Mouse (Mus musculus): Measurements from ENCODE around the gene 4930404N11Rik.

The 4930404N11Rik gene

GRCm38 (mm10) chr10:81327959-81328358, 37.7 kb downstream of the 4930404N11Rik start:
- DNase-seq (ENCODE audit: low spot score), result no peak

DNA sequence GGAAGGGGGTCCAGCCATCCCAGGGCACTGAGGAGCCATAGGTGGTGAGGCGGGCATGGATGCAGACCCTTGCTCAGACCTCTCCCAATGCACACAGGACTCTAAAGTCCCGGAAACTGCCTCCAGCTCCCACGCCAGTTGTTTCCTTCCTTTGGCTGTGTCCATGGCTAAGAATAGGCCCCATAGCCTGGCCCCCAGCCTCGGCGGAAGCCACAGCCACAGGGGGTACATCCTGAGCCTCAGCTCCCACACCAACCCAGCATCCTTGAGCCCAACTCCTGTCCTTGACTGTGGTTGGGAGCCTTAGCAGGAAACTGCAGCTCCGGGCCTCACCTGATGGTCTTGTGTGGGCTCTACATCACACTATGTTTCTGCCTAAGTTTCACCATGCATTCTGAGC, 38.8 kb downstream of the 4930404N11Rik start:
- no peak for DNase-seq (ENCODE audit: low spot score)

- DNase-seq (ENCODE audit: low spot score), result no peak
Measured at GRCm38 (mm10) chr10:81325781-81326180, 39.8 kb downstream of the 4930404N11Rik start.

DNA sequence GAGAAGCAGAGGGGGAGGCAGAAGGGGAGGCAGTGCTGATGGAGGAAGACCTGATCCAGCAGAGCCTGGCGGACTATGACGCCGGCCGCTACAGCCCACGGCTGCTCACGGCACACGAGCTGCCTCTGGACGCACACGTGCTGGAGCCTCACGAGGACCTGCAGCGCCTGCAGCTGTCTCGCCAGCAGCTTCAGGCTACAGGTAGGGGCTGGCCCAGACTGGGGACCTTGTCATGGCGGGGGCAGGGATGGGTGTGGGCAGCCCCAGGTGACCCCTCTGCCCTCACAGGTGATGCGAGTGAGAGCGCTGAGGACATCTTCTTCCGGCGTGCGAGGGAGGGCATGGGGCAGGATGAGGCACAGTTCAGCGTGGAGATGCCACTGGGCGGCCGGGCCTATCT, 40.4 kb downstream of the 4930404N11Rik start:
- DNase-seq (ENCODE audit: low spot score), result no peak

GRCm38 (mm10) chr10:81323791-81324530, 41.7 kb downstream of the 4930404N11Rik start:
- DNase-seq (ENCODE audit: low spot score), result no peak

- DNase-seq (ENCODE audit: low spot score), result no peak
Measured at GRCm38 (mm10) chr10:81323141-81323775, 42.4 kb downstream of the 4930404N11Rik start.

DNA sequence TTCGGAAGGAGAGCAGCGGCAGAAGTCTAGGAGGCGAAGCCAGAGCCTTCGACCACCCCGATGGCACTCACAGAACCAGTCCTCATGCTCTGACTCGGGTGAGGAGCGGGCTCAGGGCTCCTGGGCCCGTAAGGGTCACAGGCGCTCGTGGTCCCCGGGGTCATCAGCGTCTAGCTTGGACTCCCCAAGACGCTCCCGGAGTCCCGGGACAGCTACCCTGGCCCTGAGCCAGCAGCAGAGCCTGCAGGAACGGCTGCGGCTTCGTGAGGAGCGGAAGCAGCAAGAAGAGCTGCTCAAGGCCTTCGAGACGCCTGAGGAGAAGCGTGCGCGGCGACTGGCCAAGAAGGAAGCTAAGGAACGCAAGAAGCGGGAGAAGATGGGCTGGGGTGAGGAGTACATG, 43.2 kb downstream of the 4930404N11Rik start:
- DNase-seq (ENCODE audit: low spot score), result no peak

DNA sequence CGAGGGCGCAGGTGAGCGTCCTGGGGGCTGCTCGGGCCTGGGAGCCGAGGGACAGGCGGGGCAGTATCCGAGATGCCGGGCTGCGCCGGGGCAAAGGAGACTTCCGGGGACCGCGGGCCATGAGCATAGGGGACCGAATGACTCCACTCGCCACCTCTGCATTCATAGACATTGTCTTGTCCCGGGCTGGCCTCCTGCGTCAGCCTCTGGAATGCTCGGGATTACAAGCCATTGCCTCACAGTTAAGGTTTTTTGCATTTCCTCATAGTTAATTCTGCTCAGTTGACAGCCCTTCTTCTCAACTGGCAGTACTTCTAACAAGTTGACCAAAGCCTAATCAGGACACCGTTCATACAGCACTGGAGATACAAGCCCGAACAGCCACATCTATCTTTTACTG, 44.2 kb downstream of the 4930404N11Rik start:
- no peak for DNase-seq (ENCODE audit: low spot score)

DNA sequence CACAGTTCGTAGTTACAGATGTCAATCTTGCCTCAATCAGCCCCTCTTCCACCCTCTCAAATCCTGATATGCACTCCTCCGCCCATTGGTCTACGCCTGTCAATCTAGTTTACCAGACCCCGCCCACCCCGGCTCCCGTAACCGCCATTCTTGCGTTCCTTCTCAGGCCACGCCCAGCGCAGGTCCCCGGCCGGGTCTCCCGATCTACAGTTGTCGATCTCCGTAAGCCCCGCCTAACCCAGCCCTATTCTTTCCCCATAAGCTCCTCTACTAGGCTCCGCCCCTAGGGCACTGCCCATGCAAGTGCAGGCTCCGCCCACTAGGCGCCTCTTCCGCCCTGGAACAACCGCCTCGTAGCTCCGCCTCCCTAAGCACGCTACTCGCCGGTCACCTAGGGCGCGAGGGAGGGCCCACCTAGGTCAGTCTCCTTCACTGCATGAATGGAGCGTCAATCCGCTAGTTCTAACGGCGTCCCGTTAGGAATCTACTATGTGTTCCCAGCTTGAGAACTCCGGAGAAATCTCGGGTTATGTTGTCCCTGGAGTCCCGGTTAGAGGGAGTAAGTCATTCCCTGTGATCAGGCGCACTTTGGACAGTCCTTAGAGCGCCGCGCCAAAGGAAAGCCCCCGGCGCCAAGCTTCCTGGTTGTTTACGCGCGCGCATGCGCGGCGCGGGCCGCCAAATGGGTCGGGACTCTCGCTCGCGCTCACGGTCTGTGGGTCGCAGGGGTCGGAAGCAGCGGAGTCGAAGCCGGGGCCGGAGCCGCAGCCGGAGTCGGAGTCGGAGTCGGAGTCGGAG, 44.9 kb downstream of the 4930404N11Rik start, which contains the start of gene Cactin:
Gene Cactin (plus strand): TSS at position 554 of the 798 bp plus-strand sequence.
- peak; percentile 100 for DNase-seq (ENCODE audit: low spot score)

- peak; percentile 58 for DNase-seq (ENCODE audit: low spot score)
Measured at GRCm38 (mm10) chr10:81319741-81320549, 45.7 kb downstream of the 4930404N11Rik start.

GRCm38 (mm10) chr10:81319330-81319699, 46.3 kb downstream of the 4930404N11Rik start:
- no peak for DNase-seq (ENCODE audit: low spot score)

DNA sequence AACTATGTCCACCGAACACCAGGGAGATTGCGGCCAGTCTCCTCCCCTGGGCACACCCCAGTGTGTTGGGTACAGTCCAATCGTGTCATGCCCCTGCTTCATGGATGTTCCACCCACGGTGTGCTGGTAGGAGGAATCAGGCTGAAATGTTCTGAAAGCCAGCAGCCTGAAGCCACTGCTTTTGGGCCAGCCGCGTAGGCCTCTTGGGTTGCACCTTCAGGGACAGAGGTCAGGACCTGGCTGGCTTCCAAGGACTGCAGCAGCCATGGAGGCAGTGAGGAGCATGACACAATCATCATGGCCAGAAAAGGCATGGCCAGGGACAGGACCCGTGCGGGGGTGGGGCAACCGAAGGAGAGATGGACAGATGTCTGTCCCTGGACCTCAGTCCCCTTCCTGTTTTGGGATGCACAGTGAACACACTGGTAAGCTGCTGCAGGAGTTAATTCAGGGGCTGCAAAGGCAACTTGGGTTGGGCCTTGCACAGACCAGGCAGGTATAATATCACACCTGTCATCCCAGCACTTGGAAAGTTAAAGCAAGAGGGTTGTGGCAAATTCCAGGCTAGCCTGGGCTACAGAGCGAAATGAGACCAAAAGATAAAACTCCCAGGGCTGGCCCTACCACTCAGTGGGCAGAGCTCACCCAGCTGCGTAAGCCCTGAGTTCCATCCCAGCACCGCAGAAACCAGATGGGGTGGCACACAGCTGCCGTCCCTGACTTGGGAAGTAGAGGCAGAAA, 46.9 kb downstream of the 4930404N11Rik start:
- DNase-seq (ENCODE audit: low spot score), result peak; percentile 66

- no peak for DNase-seq (ENCODE audit: low spot score)
Measured at GRCm38 (mm10) chr10:81317273-81317672, 48.3 kb downstream of the 4930404N11Rik start.

DNA sequence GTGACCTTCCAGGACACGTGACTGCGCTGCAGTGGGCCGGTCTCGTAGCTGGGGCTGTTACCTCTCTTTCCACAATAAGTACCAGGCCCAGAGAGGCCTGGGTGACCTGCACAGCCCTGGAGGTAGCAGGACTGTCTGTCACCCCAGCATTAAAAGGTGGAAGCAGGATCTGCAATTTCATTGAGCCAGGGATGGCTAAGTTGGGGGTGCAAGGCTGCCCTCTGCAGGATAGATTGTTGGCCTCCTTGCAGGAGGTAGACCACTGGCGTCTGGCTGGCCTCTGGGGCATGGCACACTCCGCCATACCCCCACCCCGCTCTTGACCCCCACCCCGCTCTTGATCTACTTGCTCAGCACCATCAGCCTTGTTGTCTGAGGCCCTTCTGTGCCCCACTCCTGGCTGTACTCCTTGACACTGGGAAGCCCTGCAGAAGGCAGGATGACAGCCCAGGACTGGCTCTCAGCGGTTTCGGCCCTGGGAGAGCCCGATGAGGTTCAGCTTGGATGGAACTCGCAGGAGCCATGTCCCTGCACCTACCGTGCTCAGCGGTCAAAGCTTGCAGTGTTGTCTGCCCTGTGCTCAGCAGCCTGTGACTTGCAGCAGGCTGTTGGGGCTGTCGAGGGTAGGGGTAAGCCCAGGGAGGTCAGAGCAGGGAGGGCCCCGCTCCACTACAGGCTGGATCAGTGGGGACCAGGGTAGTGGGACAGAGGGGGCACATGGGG, 49.1 kb downstream of the 4930404N11Rik start:
- no peak for DNase-seq (ENCODE audit: low spot score)

GRCm38 (mm10) chr10:81315587-81315986, 50.0 kb downstream of the 4930404N11Rik start:
- DNase-seq (ENCODE audit: low spot score), result no peak

DNA sequence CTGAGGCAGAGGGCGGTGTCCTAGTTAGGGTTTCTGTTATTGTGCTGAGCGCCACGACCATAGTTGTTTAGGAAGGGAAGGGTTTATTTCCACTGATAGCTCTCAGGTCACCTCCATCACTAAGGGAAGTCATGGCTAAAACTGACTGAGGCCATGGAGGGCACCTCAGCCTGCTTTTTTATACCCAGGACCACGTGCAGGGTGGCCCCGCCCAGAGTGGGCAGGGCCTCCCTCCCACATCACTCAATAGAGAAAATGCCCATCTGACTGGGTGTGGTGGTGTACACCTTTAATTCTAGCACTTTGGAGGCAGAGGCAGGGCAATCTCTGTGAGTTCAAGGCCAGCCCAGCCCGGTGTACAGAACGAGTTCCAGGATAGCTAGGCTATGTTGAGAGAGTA, 51.4 kb downstream of the 4930404N11Rik start:
- no peak for DNase-seq (ENCODE audit: low spot score)

DNA sequence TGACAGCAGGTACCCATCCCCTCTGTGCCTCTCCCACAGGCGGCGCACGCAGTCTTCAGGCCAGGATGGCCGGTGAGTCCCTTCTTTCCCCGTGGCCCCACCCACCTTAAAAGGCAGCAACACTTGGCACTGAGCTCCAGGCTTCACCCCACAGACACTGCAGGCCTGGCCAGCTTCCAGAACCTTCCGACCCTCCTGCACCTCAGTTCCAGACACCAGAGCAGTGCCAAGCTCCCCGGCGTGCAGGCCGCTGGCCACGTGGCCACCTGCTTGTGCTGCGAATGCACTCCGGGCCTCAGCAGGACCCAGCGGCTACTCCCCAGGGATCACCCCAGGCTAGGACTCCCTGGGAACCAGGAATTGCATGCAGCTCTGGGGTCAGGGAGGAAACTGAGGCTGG, 52.0 kb downstream of the 4930404N11Rik start:
- DNase-seq (ENCODE audit: low spot score), result no peak

Data from testis, postnatal 14 days (tissue).